Mouse (Mus musculus) olfactory bulb, adult 2 months (tissue): Measurements from ENCODE around the gene Hnrnpc.
"Not testable (repeated sequence)": the region's sequence is repeated elsewhere in the genome, so short reads cannot be mapped to it uniquely, and the experiment has no call there.

Experiments used
- CTCF ChIP-seq: fragments of 200-500 bp; IDR thresholded peaks from 2 replicates; pipeline ENCODE4 v1.5.1; 2012; ENCODE audit warnings: low read depth, mild to moderate bottlenecking, low read length, moderate library complexity; ENCODE audit not compliant: insufficient read depth
- POLR2A ChIP-seq: fragments of 200-500 bp; IDR thresholded peaks from 2 replicates; pipeline ENCODE4 v1.6.1; 2012; ENCODE audit warnings: mild to moderate bottlenecking, low read depth, low read length, moderate library complexity; ENCODE audit not compliant: insufficient read depth

DNA sequence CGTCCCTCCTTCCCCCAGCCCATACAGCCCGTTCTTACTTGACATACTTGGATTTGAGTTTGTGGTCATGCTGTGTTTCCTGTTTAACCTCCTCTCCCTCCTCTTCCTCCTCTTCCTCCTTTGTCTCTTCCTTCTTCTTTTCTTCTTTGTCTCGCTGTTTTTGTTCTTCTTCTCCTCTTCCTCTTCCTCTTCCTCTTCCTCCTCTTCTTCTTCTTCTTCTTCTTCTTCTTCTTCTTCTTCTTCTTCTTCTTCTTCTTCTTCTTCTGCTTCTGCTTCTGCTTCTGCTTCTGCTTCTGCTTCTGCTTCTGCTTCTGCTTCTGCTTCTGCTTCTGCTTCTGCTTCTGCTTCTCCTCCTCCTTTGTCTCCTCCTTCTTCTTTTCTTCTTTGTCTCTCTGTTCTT lies 61.5 kb downstream of the Hnrnpc start, which contains the start of gene Olfr221:
- TF ChIP-seq CTCF, POLR2A: not testable (repeated sequence)
